Mouse (Mus musculus): ENCODE results near the gene Man1c1.

GRCm38 (mm10) chr4:134578407-134578806 lies 125.7 kb downstream of the Man1c1 start:
- TF ChIP-seq CTCF (IDR thresholded peaks at IDR 0.05; ENCODE audit: low read depth) = no peak
- no peak for TF ChIP-seq EP300 (optimal IDR thresholded peaks at IDR 0.05)
